Mouse (Mus musculus) erythroblast, embryonic 14.5 days (primary cell): ENCODE results near the gene Lhfpl5.

Experiments
- GATA1 ChIP-seq: IDR thresholded peaks from 2 replicates; pipeline ENCODE4 v1.6.1; 2012; ENCODE audit warnings: low read length, inconsistent platforms, mixed read lengths
- TAL1 ChIP-seq: IDR thresholded peaks from 3 replicates; pipeline ENCODE4 v1.6.1; 2012; ENCODE audit warnings: low read length, inconsistent platforms, mixed read lengths

- no peak for TF ChIP-seq TAL1
- no peak for TF ChIP-seq GATA1
Measured at GRCm38 (mm10) chr17:28600780-28601179, 25.3 kb downstream of the Lhfpl5 start.
